Mouse (Mus musculus) midbrain, postnatal 0 days (tissue): Measurements from ENCODE around the gene Rpl27. TPM values are rescaled to one million over a fixed set of nuclear protein-coding genes. Genes with fewer than 3 reads are reported as not detected.

Experiments used
- ATAC-seq: fragments of 200-750 bp; cut with Nextera tagmentation; 2 replicates; pipeline ENCODE4 v1.8.0; 2017; ENCODE audit warnings: moderate number of reproducible peaks, mild to moderate bottlenecking, moderate TSS enrichment, moderate library complexity; ENCODE audit not compliant: low FRiP score
- DNase-seq: peaks from one replicate; pipeline ENCODE4 v3.0.0-alpha.2; 2015; ENCODE audit warnings: low spot score
- H3K27ac ChIP-seq: fragments of 300-500 bp; sonication (generic); 2 replicates; pipeline ENCODE4 v1.5.1; 2014; ENCODE audit warnings: low read depth, mild to moderate bottlenecking, low read length, mixed read lengths
- H3K27me3 ChIP-seq: fragments of 300-500 bp; sonication (generic); 2 replicates; pipeline ENCODE4 v1.6.1; 2014; ENCODE audit warnings: low read length, control low read depth, mixed read lengths; ENCODE audit not compliant: insufficient read depth
- H3K36me3 ChIP-seq: fragments of 300-500 bp; sonication (generic); 2 replicates; pipeline ENCODE4 v1.6.1; 2014; ENCODE audit warnings: low read length, control low read depth, mixed read lengths; ENCODE audit not compliant: insufficient read depth
- H3K4me1 ChIP-seq: fragments of 300-500 bp; sonication (generic); 2 replicates; pipeline ENCODE4 v1.6.1; 2014; ENCODE audit warnings: mild to moderate bottlenecking, control low read depth, antibody characterized with exemption, low read length, mixed read lengths; ENCODE audit not compliant: insufficient read depth
- H3K4me2 ChIP-seq: fragments of 300-500 bp; sonication (generic); 2 replicates; pipeline ENCODE4 v1.6.1; 2014; ENCODE audit warnings: low read depth, mild to moderate bottlenecking, low read length, mixed read lengths; ENCODE audit not compliant: poor library complexity, severe bottlenecking
- H3K4me3 ChIP-seq: fragments of 300-500 bp; sonication (generic); 2 replicates; pipeline ENCODE4 v1.5.1; 2014; ENCODE audit warnings: low read depth, mild to moderate bottlenecking, low read length, moderate library complexity
- H3K9ac ChIP-seq: fragments of 300-500 bp; sonication (generic); replicated peaks from 2 replicates; pipeline ENCODE4 v1.6.1; 2014; ENCODE audit warnings: mild to moderate bottlenecking, low read length, moderate library complexity, mixed read lengths; ENCODE audit not compliant: poor library complexity, severe bottlenecking
- H3K9me3 ChIP-seq: fragments of 300-500 bp; sonication (generic); 2 replicates; pipeline ENCODE4 v1.6.1; 2016; ENCODE audit warnings: low read length, control low read depth
- CTCF ChIP-seq: IDR thresholded peaks from 2 replicates; pipeline ENCODE4 v1.5.1; 2016; ENCODE audit warnings: antibody characterized with exemption, mild to moderate bottlenecking
- WGBS: fragments of 180-500 bp; shearing (Covaris S2); extraction: QIAGEN DNeasy Blood & Tissue Kit; methylation state at CpG from one replicate; pipeline ENCODE4 v1.1.7; 2014; 5-methylcytosine and 5-hydroxymethylcytosine counted together
- polyA plus RNA-seq: library from polyadenylated mRNA; unstranded; fragments of >200 nt; fragmentation: Nextera tagmentation; extraction: Ambion mirVana; gene quantifications from 2 replicates; pipeline ENCODE4 v1.2.1, GENCODE M21; 2015
- total RNA-seq: library from RNA; depleted of rRNA; stranded (reverse); fragments of >200 nt; gene quantifications from 2 replicates; pipeline ENCODE4 v1.2.3, GENCODE M21; 2014

Rpl27 gene
- total and polyA plus RNA-seq, 2 experiments from 2014 or later, result 260 to 605 TPM

DNA sequence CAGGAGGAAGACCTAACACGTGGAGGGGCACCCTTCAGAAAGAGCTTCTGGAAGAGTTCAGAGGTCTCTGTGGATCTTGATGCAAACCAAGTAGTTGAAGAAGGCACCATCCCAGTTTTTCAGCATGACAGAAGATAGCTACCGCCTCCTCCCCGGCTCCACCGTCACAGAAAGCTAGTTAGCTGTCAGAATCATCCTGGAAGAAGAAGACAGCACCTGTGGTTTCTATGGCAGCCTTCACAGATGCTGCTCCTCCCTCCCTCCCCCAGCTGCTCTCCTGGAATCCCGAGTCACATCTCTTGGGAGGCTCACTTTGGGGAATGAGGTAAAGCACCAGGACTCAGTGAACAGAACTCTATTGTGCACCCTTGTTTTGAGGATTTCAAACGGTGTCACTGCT, 23.1 kb upstream of the Rpl27 start:
- H3K9me3 ChIP-seq, result no peaks in the 10 kb centered on the region
- H3K27ac ChIP-seq, result no peak overlapping the region
- no peak for TF ChIP-seq CTCF
- DNase-seq (no peak), ATAC-seq (no peak)
- no peak overlapping the region for H3K4me2 ChIP-seq
- no peak overlapping the region for H3K9ac ChIP-seq
- WGBS, result 63% methylated on average over 6 of the region's 6 CpGs
- H3K4me1 ChIP-seq, result peaks cover under 1% of the 10 kb centered on the region; the same call in 1 of the 2 replicates
- H3K27me3 ChIP-seq, result no peaks in the 10 kb centered on the region
- H3K4me3 ChIP-seq, result no peak overlapping the region
- peaks cover under 1% of the 10 kb centered on the region; the same call in 1 of the 2 replicates for H3K36me3 ChIP-seq

DNA sequence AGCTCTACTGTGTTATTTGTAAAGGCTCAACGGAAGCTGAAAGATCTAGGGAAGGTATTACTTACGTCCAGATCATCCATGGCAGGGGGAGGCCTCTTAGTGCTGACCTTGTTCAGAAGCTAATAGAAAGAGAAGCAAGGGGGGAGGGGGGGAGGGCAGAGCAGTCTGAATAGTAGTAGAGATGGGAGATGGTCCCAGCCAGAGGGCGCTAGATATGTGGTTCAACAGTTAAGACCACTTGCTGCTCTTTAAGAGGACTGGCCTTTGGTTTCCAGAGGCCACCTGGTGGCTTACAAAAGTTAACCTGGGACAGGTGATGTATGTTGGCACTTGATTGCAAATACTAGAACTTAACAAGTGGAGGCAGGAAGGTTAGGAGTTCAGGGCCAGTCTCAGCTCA, 22.5 kb upstream of the Rpl27 start:
- DNase-seq (peak; percentile 37), ATAC-seq (no peak)
- Histone ChIP-seq H3K4me2 (no peak overlapping the region), H3K9ac (no peak overlapping the region), H3K4me1 (peaks cover 6% of the 10 kb centered on the region), H3K9me3 (no peaks in the 10 kb centered on the region), H3K36me3 (no peaks in the 10 kb centered on the region), H3K27ac (no peak overlapping the region), H3K27me3 (no peaks in the 10 kb centered on the region), H3K4me3 (no peak overlapping the region)
- peak; percentile 60 for TF ChIP-seq CTCF
- WGBS, result 28% methylated on average over 3 of the region's 3 CpGs

DNA sequence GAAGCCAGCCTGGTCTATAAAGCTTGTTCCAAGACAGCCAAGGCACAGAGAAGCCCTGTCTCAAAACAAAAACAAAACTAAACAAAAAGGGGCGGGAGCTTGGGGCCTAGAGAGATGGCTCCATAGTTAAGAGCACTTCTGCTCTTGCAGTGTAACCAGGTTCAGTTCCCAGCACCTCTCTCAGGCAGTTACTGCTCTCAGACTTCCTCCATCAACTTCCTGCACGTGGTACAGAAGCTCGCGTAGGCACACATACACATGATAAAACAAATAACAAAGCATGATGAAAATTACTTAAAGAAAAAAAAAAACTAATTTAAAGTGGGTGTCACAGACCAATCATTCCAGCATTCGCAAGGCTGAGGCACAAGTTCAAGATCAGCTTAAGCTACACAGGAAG, 21.9 kb upstream of the Rpl27 start:
- H3K36me3 ChIP-seq, result no peaks in the 10 kb centered on the region
- 89% methylated on average over 5 of the region's 5 CpGs for WGBS
- no peak for DNase-seq
- no peak overlapping the region for H3K9ac ChIP-seq
- H3K9me3 ChIP-seq, result no peaks in the 10 kb centered on the region
- no peak overlapping the region for H3K27ac ChIP-seq
- ATAC-seq, result no peak
- H3K27me3 ChIP-seq, result no peaks in the 10 kb centered on the region
- TF ChIP-seq CTCF, result no peak
- no peak overlapping the region for H3K4me2 ChIP-seq
- no peak overlapping the region for H3K4me3 ChIP-seq
- H3K4me1 ChIP-seq, result peaks cover 6% of the 10 kb centered on the region

DNA sequence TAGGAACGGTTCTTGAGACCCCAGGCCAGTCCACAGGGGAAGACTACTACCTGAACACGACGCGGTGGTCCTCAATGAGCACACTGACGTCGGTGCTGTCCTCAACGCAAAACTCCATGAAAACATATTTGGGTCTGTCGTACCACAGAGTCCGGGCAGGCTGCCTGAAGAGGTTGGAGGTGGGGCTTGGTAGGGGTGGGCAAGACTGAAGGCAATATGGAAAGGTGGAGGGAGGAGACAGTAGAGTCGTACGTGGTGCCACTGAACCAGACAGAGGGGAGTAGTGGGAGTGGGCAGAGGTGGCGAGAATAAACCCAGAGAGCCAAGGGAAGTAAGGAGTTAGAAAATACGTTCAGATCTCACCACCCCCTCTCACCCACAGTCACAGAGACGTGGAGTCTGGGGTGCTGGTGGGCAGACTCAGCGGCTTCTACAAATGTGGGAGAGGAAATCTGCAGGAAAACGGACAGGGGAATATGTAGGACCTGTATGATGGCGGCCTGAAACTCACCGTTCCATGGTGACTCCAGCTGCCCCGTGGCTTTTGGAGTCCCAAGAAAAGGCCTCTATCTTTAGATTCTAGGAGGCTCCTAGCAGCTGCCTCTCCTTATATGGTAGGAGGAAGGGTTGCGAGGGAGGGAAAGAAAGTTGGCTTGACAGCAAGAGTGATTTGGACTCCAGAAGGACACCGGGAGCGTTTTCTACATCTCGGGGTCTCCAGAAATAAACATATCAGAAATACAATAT, 17.8 kb upstream of the Rpl27 start, which contains the start of gene Gm27029:
TSS of gene Gm27029 (minus strand) at position 692 of the 747 bp plus-strand sequence.
- peak within 1 kb of the TSS; percentile 84 for H3K9ac ChIP-seq
- peak within 1 kb of the TSS; percentile 81 for H3K4me2 ChIP-seq
- H3K27me3 ChIP-seq, result no peaks in the 10 kb centered on the region
- 7% methylated on average over 23 of the region's 23 CpGs for WGBS
- no peak for TF ChIP-seq CTCF
- DNase-seq (no peak), ATAC-seq (peak; percentile 25; the same call in 1 of the 2 replicates)
- peak within 1 kb of the TSS; percentile 86 for H3K27ac ChIP-seq
- H3K4me1 ChIP-seq, result peaks cover 13% of the 10 kb centered on the region
- H3K36me3 ChIP-seq, result no peaks in the 10 kb centered on the region
- H3K4me3 ChIP-seq, result peak within 1 kb of the TSS; percentile 98
- H3K9me3 ChIP-seq, result no peaks in the 10 kb centered on the region

DNA sequence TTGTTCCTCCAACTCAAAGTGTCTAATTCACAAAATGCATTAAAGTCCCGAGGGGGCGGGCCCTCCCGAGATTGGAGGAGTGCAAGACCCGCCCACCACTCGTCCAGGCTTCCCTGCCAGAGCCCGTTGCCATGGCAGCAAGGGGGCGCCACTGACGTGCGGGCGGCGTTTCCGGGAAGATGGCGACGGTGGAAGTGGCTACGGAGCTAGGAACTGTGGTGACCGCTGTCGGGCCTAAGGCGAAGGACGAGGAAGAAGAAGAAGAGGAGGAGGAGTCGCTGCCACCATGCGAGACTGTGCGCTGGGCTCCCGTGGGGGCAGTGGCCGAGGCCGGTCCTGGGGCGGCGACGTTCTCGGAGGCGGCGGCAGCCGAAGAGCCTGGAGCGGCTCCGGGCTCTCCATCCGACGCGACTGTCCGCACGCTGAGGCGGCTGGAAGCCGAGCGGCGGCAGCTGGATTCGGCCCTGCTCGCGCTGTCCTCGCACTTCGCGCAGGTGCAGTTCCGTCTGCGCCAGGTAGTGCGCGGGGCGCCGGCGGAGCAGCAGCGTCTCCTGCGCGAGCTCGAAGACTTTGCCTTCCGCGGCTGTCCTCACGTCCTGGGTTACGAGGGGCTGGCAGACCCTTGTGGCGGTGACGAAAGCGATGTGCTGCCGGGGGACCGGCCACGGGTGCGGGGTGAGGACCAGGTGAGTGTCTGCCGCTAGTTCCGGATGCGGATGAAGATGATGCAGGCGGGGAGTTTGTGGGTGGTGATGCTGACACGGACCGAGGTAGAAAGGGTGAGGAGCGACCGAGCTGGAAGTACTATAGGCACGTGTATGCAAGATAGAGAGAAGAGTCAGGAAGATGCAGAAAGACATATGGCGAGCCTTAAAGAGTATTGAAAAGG, 16.9 kb upstream of the Rpl27 start, which contains the start of the genes Rundc1 and Ptges3l:
TSS of gene Rundc1 (plus strand) at position 161 of the 889 bp plus-strand sequence.
TSS of gene Ptges3l (minus strand) at position 409 of the 889 bp plus-strand sequence.
- WGBS, result under 1% methylated on average over 81 of the region's 81 CpGs
- DNase-seq (peak; percentile 97), ATAC-seq (peak; percentile 96)
- Histone ChIP-seq H3K4me2 (peak within 1 kb of the TSS; percentile 81), H3K36me3 (peaks cover under 1% of the 10 kb centered on the region), H3K27ac (peak within 1 kb of the TSS; percentile 86), H3K27me3 (no peaks in the 10 kb centered on the region), H3K9ac (peak within 1 kb of the TSS; percentile 84), H3K4me3 (peak within 1 kb of the TSS; percentile 98), H3K4me1 (peaks cover 13% of the 10 kb centered on the region), H3K9me3 (no peaks in the 10 kb centered on the region)
- TF ChIP-seq CTCF, result peak; percentile 71
